In the genomic region with DNA sequence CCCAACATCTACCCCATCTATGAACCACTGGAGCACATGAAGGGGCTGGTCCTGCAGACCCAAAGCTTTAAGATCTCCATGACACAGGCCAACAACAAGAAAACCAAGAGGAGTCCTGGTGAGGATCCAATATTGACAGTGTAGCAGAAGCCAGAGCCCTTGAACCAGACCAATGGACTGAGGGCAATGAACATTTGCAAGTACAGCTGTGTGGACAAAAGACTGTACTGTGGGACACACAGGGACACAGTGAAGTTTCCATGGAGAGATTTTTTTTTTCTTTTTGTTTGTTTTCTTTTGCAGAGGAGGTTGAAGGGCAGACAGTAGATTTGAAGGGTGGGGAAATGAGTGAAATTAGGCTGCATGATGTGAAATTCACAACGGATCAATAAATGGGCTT, we compare ENCODE assay signal across 26 mouse cellular contexts.
A peak's percentile ranks its signal among the peaks of the same experiment; 100 is the strongest.
DNase-seq lines count a peak whose midpoint lies in the region; ATAC-seq and TF ChIP-seq lines count a peak whose summit lies in the region.
"Had no signal": no experiment of that assay in that cellular context is flagged by ENCODE, and none has a peak within 500 bp of the region (broad histone marks: within the 10 kb centered on the region; RNA-seq: fewer than 3 reads in every experiment).

No protein-coding gene starts in this region.

- no peak overlapping the region for H3K4me3 ChIP-seq in forebrain, embryonic 11.5 days (ENCODE audit: low read depth, low read length)
- no peak overlapping the region for H3K4me3 ChIP-seq in forebrain, embryonic 13.5 days
- H3K4me3 ChIP-seq in kidney, embryonic 14.5 days (ENCODE audit: low read length): no peak overlapping the region
- H3K4me3 ChIP-seq in liver, adult 2 months (ENCODE audit: insufficient read depth, low read depth, low read length): no peak overlapping the region
- H3K4me3 ChIP-seq in liver, embryonic 12.5 days: no peak overlapping the region
- no peak overlapping the region for H3K4me3 ChIP-seq in intestine, embryonic 16.5 days (ENCODE audit: low read length)
- H3K4me3 ChIP-seq: forebrain, embryonic 12.5 days; heart, adult 2 months; heart, embryonic 10.5 days; heart, embryonic 13.5 days; hindbrain, embryonic 15.5 days had no signal

- H3K9me3 ChIP-seq in forebrain, embryonic 11.5 days (ENCODE audit: control insufficient read depth, low read length): no peaks in the 10 kb centered on the region
- no peaks in the 10 kb centered on the region for H3K9me3 ChIP-seq in forebrain, embryonic 13.5 days (replicated peaks)
- no peaks in the 10 kb centered on the region for H3K9me3 ChIP-seq in kidney, embryonic 14.5 days (ENCODE audit: control insufficient read depth, low read length)
- no peaks in the 10 kb centered on the region for H3K9me3 ChIP-seq in liver, embryonic 12.5 days (replicated peaks)
- H3K9me3 ChIP-seq in intestine, embryonic 16.5 days (ENCODE audit: control insufficient read depth, low read length): no peaks in the 10 kb centered on the region
- H3K9me3 ChIP-seq: forebrain, embryonic 12.5 days; G1E; heart, embryonic 10.5 days; heart, embryonic 13.5 days; hindbrain, embryonic 15.5 days had no signal

- H3K27me3 ChIP-seq in forebrain, embryonic 11.5 days (ENCODE audit: control insufficient read depth, insufficient read depth, low read length): no peaks in the 10 kb centered on the region
- H3K27me3 ChIP-seq in forebrain, embryonic 13.5 days: no peaks in the 10 kb centered on the region
- H3K27me3 ChIP-seq in kidney, embryonic 14.5 days (ENCODE audit: control insufficient read depth, insufficient read depth, low read length): no peaks in the 10 kb centered on the region
- H3K27me3 ChIP-seq in liver, adult 2 months (ENCODE audit: control insufficient read depth, insufficient read depth, low read length): no peaks in the 10 kb centered on the region
- no peaks in the 10 kb centered on the region for H3K27me3 ChIP-seq in liver, embryonic 12.5 days (replicated peaks)
- no peaks in the 10 kb centered on the region for H3K27me3 ChIP-seq in intestine, embryonic 16.5 days (replicated peaks; ENCODE audit: control insufficient read depth, insufficient read depth, low read length)
- H3K27me3 ChIP-seq: CH12.LX; forebrain, embryonic 12.5 days; heart, embryonic 13.5 days; hindbrain, embryonic 15.5 days had no signal

- DNase-seq in forebrain, embryonic 11.5 days (ENCODE audit: low spot score): no peak
- no peak for DNase-seq in kidney, postnatal 10 days
- peak; percentile 96 for DNase-seq in liver, adult 2 months (ENCODE audit: extremely low read depth, low read depth, low spot score)
- DNase-seq in retina, postnatal 1 day: peak; percentile 6
- DNase-seq: adrenal gland, postnatal 10 days; adrenal gland, postnatal 36 days; B cell, adult 2 months; cerebellum, adult 18-20 months; cerebellum, adult 9-10 months; cerebellum, postnatal 14 days; gastrocnemius, postnatal 10 days; gastrocnemius, postnatal 36 days; heart, adult 2 months; heart, postnatal 14 days; heart, postnatal 4 days had no signal

- no peak for TF ChIP-seq CTCF in liver, adult 2 months (IDR thresholded peaks at IDR 0.05; ENCODE audit: low read depth, low read length)

- 0 out of 2 replicates have a peak overlapping the region, but pooled peaks have one; percentile 46 for H3K27ac ChIP-seq in forebrain, embryonic 11.5 days (ENCODE audit: low read depth, low read length)
- no peak overlapping the region for H3K27ac ChIP-seq in forebrain, embryonic 13.5 days
- H3K27ac ChIP-seq in kidney, embryonic 14.5 days (ENCODE audit: low read depth, low read length): peak overlapping the region; percentile 30; the same call in 1 of the 2 replicates
- peak overlapping the region; percentile 49 for H3K27ac ChIP-seq in liver, adult 2 months (replicated peaks; ENCODE audit: insufficient read depth, low read depth, low read length)
- no peak overlapping the region for H3K27ac ChIP-seq in liver, embryonic 12.5 days
- H3K27ac ChIP-seq in intestine, embryonic 16.5 days (ENCODE audit: low read length): no peak overlapping the region
- H3K27ac ChIP-seq: heart, adult 2 months; heart, embryonic 10.5 days; heart, embryonic 13.5 days; hindbrain, embryonic 15.5 days had no signal

- no peak overlapping the region for H3K9ac ChIP-seq in forebrain, embryonic 11.5 days (ENCODE audit: low read length)
- H3K9ac ChIP-seq in forebrain, embryonic 13.5 days: no peak overlapping the region
- H3K9ac ChIP-seq in kidney, embryonic 14.5 days (ENCODE audit: low read depth, low read length): no peak overlapping the region
- no peak overlapping the region for H3K9ac ChIP-seq in liver, adult 2 months (ENCODE audit: low read depth, low read length)
- H3K9ac ChIP-seq in liver, embryonic 12.5 days: no peak overlapping the region
- H3K9ac ChIP-seq in intestine, embryonic 16.5 days (ENCODE audit: low read depth, low read length): no peak overlapping the region
- H3K9ac ChIP-seq: forebrain, embryonic 12.5 days; heart, embryonic 13.5 days; hindbrain, embryonic 15.5 days had no signal

- H3K79me2 ChIP-seq in liver, adult 2 months (ENCODE audit: control insufficient read depth, insufficient read depth, low read length): no peaks in the 10 kb centered on the region

- peaks cover 3% of the 10 kb centered on the region; the same call in 1 of the 2 replicates for H3K4me1 ChIP-seq in forebrain, embryonic 11.5 days (replicated peaks; ENCODE audit: control insufficient read depth, insufficient read depth, low read length)
- H3K4me1 ChIP-seq in forebrain, embryonic 13.5 days: peaks cover 20% of the 10 kb centered on the region
- peaks cover 9% of the 10 kb centered on the region; the same call in 1 of the 2 replicates for H3K4me1 ChIP-seq in kidney, embryonic 14.5 days (ENCODE audit: control insufficient read depth, insufficient read depth, low read length)
- peaks cover 4% of the 10 kb centered on the region for H3K4me1 ChIP-seq in liver, adult 2 months (ENCODE audit: control insufficient read depth, insufficient read depth, low read length)
- no peaks in the 10 kb centered on the region for H3K4me1 ChIP-seq in liver, embryonic 12.5 days
- no peaks in the 10 kb centered on the region for H3K4me1 ChIP-seq in intestine, embryonic 16.5 days (ENCODE audit: control insufficient read depth, insufficient read depth, low read length)
- H3K4me1 ChIP-seq: heart, embryonic 10.5 days; heart, embryonic 13.5 days had no signal

- H3K4me2 ChIP-seq in forebrain, embryonic 11.5 days (ENCODE audit: low read depth, low read length, severe bottlenecking): no peak overlapping the region
- no peak overlapping the region for H3K4me2 ChIP-seq in forebrain, embryonic 13.5 days
- no peak overlapping the region for H3K4me2 ChIP-seq in kidney, embryonic 14.5 days (replicated peaks; ENCODE audit: low read depth, low read length)
- no peak overlapping the region for H3K4me2 ChIP-seq in liver, embryonic 12.5 days
- no peak overlapping the region for H3K4me2 ChIP-seq in intestine, embryonic 16.5 days (ENCODE audit: low read depth, low read length)
- H3K4me2 ChIP-seq: heart, embryonic 13.5 days; hindbrain, embryonic 15.5 days had no signal

- H3K36me3 ChIP-seq in forebrain, embryonic 11.5 days (ENCODE audit: control insufficient read depth, insufficient read depth, low read length): no peaks in the 10 kb centered on the region
- no peaks in the 10 kb centered on the region for H3K36me3 ChIP-seq in forebrain, embryonic 13.5 days (ENCODE audit: poor library complexity, severe bottlenecking)
- no peaks in the 10 kb centered on the region for H3K36me3 ChIP-seq in kidney, embryonic 14.5 days (ENCODE audit: control insufficient read depth, insufficient read depth, low read length)
- no peaks in the 10 kb centered on the region for H3K36me3 ChIP-seq in liver, adult 2 months (ENCODE audit: control insufficient read depth, insufficient read depth, low read length)
- H3K36me3 ChIP-seq in liver, embryonic 12.5 days: no peaks in the 10 kb centered on the region
- no peaks in the 10 kb centered on the region for H3K36me3 ChIP-seq in intestine, embryonic 16.5 days (ENCODE audit: control insufficient read depth, insufficient read depth, low read length)
- H3K36me3 ChIP-seq: forebrain, embryonic 12.5 days; G1E; heart, embryonic 10.5 days; heart, embryonic 13.5 days; hindbrain, embryonic 15.5 days had no signal

- WGBS in forebrain, embryonic 11.5 days: 59% methylated on average over 1 of the region's 1 CpGs
- 26% methylated on average over 1 of the region's 1 CpGs for WGBS in forebrain, embryonic 13.5 days
- WGBS in kidney, embryonic 14.5 days: 43% methylated on average over 1 of the region's 1 CpGs
- 21% methylated on average over 1 of the region's 1 CpGs for WGBS in liver, adult 2 months
- WGBS in liver, embryonic 12.5 days (ENCODE audit: insufficient replicate concordance): 50% methylated on average over 1 of the region's 1 CpGs
- 64% methylated on average over 1 of the region's 1 CpGs for WGBS in intestine, embryonic 16.5 days

- no peak for TF ChIP-seq POLR2A in liver, adult 2 months (IDR thresholded peaks at IDR 0.05; ENCODE audit: extremely low read depth, insufficient read depth, low read length)

- no peak for ATAC-seq in forebrain, embryonic 11.5 days (replicated peaks; ENCODE audit: low FRiP score)
- no peak for ATAC-seq in forebrain, embryonic 13.5 days
- ATAC-seq in kidney, embryonic 14.5 days (ENCODE audit: low FRiP score, low TSS enrichment): no peak
- no peak for ATAC-seq in liver, embryonic 12.5 days
- ATAC-seq in intestine, embryonic 16.5 days: no peak
- ATAC-seq: Patski had no signal

Comparison
In these comparisons a context has a peak if more than half of its experiments do, and no peak if none do; other contexts are left out.
1. H3K27ac ChIP-seq: peak in forebrain, embryonic 11.5 days (single experiment), kidney, embryonic 14.5 days (single experiment) and liver, adult 2 months (single experiment); none in forebrain, embryonic 13.5 days (single experiment), liver, embryonic 12.5 days (single experiment) and intestine, embryonic 16.5 days (single experiment).
2. DNase-seq: peak in liver, adult 2 months (single experiment) and retina, postnatal 1 day (single experiment); none in forebrain, embryonic 11.5 days (single experiment) and kidney, postnatal 10 days (single experiment).